Mouse (Mus musculus) hindbrain, embryonic 15.5 days (tissue): Measurements from ENCODE around the gene Adamts17. TPM values are rescaled to one million over a fixed set of nuclear protein-coding genes. Genes with fewer than 3 reads are reported as not detected.

Source experiments
- ATAC-seq: fragments of 200-750 bp; cut with Nextera tagmentation; 2 replicates; pipeline ENCODE4 v1.8.0; 2017; ENCODE audit warnings: low read depth, moderate number of reproducible peaks, moderate TSS enrichment; ENCODE audit not compliant: low FRiP score
- H3K27ac ChIP-seq: fragments of 300-500 bp; sonication (generic); replicated peaks from 2 replicates; pipeline ENCODE4 v1.5.1; 2015; ENCODE audit warnings: mild to moderate bottlenecking, inconsistent platforms
- H3K27me3 ChIP-seq: fragments of 300-500 bp; sonication (generic); 2 replicates; pipeline ENCODE4 v1.6.1; 2015; ENCODE audit warnings: control low read depth, inconsistent platforms
- H3K36me3 ChIP-seq: fragments of 300-500 bp; sonication (generic); 2 replicates; pipeline ENCODE4 v1.6.1; 2015; ENCODE audit warnings: control low read depth, inconsistent platforms
- H3K4me1 ChIP-seq: fragments of 300-500 bp; sonication (generic); replicated peaks from 2 replicates; pipeline ENCODE4 v1.6.1; 2015; ENCODE audit warnings: control low read depth, inconsistent platforms
- H3K4me2 ChIP-seq: fragments of 300-500 bp; sonication (generic); 2 replicates; pipeline ENCODE4 v1.6.1; 2015; ENCODE audit warnings: moderate library complexity, mild to moderate bottlenecking, inconsistent platforms
- H3K4me3 ChIP-seq: fragments of 300-500 bp; sonication (generic); 2 replicates; pipeline ENCODE4 v1.5.1; 2015; ENCODE audit warnings: mild to moderate bottlenecking, inconsistent platforms
- H3K9ac ChIP-seq: fragments of 300-500 bp; sonication (generic); 2 replicates; pipeline ENCODE4 v1.6.1; 2015; ENCODE audit warnings: inconsistent platforms
- H3K9me3 ChIP-seq: fragments of 300-500 bp; sonication (generic); 2 replicates; pipeline ENCODE4 v1.6.1; 2016; ENCODE audit warnings: control low read depth, inconsistent platforms
- WGBS: fragments of 180-500 bp; shearing (Covaris S2); methylation state at CpG from one replicate; pipeline ENCODE4 v1.1.7; 2015; 5-methylcytosine and 5-hydroxymethylcytosine counted together
- polyA plus RNA-seq: library from polyadenylated mRNA; unstranded; fragments of >200 nt; fragmentation: Nextera tagmentation; extraction: Ambion mirVana; gene quantifications from 2 replicates; pipeline ENCODE4 v1.2.1, GENCODE M21; 2015

Adamts17 gene
- polyA plus RNA-seq, 1 experiment from 2014 or later = 3.5 TPM

DNA sequence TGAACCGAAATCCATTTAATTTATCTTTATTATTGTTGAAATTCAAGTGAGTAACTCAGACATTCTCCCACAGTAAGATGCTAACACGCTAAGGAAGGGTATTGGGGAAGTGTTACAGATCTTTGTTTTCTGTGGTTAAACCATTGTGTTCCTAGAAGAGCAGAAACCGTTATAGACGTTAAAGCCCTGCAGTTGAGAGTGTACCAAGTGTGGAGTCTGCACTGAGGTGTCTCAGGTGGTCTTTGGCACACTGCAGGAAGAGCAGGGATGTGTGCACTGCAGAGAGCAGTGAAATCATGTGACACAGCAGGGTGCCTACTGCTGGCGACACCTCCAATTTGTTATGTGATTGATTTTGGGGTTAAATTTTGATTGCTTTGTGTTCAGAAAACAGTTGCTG lies 142.5 kb downstream of the Adamts17 start:
- Histone ChIP-seq H3K4me2 (no peak overlapping the region), H3K9me3 (no peaks in the 10 kb centered on the region), H3K4me3 (no peak overlapping the region), H3K4me1 (no peaks in the 10 kb centered on the region), H3K27ac (no peak overlapping the region), H3K27me3 (no peaks in the 10 kb centered on the region), H3K36me3 (no peaks in the 10 kb centered on the region), H3K9ac (no peak overlapping the region)
- ATAC-seq = no peak
- 75% methylated on average over 5 of the region's 5 CpGs for WGBS

DNA sequence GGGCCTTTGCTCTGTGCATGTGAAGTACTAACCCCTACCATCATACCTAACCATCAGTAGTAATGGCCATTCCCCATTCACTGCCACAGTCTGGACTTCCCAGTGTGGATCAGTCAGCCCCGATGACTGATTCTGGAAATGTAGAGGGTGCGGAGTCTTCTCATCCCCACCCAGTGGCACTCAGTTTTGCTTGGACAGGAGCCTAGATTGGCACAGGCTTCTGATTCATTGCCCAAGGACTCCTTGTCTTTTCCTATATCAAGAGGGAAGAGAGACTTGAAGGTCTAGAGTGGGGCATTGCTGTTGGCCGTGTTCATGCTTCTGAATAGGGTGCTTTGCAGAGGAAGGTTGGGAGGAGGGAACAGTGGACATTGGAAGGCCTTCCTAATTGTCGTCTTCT lies 148.1 kb downstream of the Adamts17 start:
- WGBS = 100% methylated on average over 4 of the region's 4 CpGs
- ATAC-seq = no peak

DNA sequence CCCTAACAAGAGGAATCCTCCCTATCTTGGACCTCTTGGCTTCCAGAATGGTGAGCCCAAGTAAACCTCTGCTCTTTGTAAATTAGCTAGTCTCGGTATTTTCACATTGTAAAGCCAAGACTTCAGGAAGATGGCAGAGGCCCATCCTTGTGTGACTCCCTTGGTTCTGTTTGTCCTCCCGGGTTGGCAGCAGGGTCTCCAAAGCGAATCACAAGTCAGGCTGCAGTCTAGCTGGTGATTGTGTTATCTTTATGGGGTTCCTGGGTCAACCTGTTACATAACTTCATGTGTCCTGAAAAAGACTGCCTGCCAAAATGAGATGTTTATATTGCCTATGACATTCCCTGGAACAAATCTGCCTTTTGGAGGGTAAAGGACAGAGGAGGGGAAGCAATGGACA lies 148.9 kb downstream of the Adamts17 start:
- Histone ChIP-seq H3K4me2 (no peak overlapping the region), H3K27ac (no peak overlapping the region), H3K4me1 (no peaks in the 10 kb centered on the region), H3K36me3 (no peaks in the 10 kb centered on the region), H3K9ac (no peak overlapping the region), H3K4me3 (no peak overlapping the region), H3K9me3 (no peaks in the 10 kb centered on the region), H3K27me3 (no peaks in the 10 kb centered on the region)
- WGBS = 94% methylated on average over 3 of the region's 3 CpGs
- ATAC-seq = no peak

More for the DNA sequence above, 148.1 kb downstream of the Adamts17 start:
- Histone ChIP-seq H3K36me3 (no peaks in the 10 kb centered on the region), H3K9ac (no peak overlapping the region), H3K27me3 (no peaks in the 10 kb centered on the region), H3K27ac (no peak overlapping the region), H3K4me1 (no peaks in the 10 kb centered on the region), H3K9me3 (no peaks in the 10 kb centered on the region), H3K4me3 (no peak overlapping the region), H3K4me2 (no peak overlapping the region)

DNA sequence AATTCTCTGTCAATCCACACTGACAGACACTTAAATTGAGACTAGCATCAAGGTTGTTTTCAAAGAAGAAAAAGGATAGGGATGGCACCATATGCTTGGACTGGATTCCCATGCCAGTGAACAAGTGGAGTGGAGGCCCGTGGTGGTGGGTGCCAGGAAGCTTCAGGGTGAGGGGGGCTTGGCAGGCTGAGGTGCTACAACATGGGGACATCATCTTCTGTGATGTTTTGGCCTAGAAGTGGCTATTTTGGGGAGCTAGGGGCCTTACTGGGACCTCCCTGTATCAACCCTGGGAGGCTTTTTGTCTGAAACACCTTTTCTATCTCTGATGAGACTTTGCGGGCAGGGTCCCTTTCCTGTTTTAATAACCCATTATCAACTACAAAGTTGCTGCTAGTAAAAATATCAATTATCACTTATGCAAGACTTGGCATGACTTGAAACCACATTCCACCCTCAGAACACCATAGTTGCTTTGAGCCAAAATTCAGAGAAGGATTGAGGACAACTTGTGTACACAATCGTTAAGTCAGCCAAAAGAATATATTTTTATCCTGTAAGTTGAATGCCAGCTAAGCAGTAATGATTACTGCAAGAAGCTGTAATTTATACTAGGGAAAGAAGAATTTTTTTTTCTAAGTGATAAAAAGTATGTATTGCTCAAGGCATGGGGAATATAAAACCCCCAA lies 150.0 kb downstream of the Adamts17 start:
- Histone ChIP-seq H3K36me3 (no peaks in the 10 kb centered on the region), H3K9ac (no peak overlapping the region), H3K27ac (no peak overlapping the region), H3K9me3 (no peaks in the 10 kb centered on the region), H3K4me2 (no peak overlapping the region), H3K4me3 (no peak overlapping the region), H3K4me1 (no peaks in the 10 kb centered on the region), H3K27me3 (no peaks in the 10 kb centered on the region)
- ATAC-seq = no peak
- WGBS = 87% methylated on average over 3 of the region's 3 CpGs

DNA sequence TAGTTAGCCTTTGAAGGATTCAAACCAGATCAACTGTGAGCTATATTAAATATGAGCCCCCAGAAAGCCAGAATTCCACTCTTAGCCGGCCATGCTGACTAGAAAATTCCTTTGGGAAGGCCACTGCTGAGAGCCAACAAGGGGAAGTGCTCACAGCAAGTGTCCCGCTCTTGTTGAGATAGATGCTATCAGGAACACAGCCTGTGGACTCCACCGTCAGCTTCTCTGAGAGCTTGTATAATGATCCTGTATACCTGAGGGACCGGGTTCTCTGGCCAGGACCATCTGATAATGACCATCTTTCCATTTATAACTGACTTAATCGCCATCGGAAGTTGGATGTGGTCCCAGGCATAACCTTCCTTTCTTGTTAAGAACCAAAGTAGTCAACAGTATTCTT lies 159.3 kb downstream of the Adamts17 start:
- WGBS = 85% methylated on average over 6 of the region's 6 CpGs
- ATAC-seq = no peak

DNA sequence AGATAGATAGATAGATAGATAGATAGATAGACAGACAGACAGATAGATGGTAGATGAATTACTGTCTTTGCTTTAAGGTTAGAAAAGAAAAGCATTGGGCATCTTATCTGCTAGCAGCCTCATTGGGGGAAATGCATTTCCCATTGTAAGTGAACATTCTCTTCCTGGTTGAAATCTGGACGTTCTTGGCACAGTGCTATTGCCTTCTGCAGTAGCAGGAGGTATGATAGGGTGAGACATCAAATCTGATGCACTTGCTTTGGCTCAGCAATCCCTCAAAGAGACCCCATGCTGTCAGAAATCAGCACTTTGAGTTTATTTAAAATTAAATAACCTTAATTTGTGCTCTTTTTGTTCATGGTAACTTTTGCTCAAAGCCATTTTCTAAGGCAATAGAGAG lies 164.1 kb downstream of the Adamts17 start:
- no peak overlapping the region for H3K9ac ChIP-seq
- H3K36me3 ChIP-seq = no peaks in the 10 kb centered on the region
- H3K9me3 ChIP-seq = no peaks in the 10 kb centered on the region
- 77% methylated on average over 1 of the region's 1 CpGs for WGBS
- no peaks in the 10 kb centered on the region for H3K27me3 ChIP-seq
- H3K4me2 ChIP-seq = no peak overlapping the region
- no peak for ATAC-seq
- H3K27ac ChIP-seq = no peak overlapping the region
- H3K4me3 ChIP-seq = no peak overlapping the region
- no peaks in the 10 kb centered on the region for H3K4me1 ChIP-seq

More for the DNA sequence above, 159.3 kb downstream of the Adamts17 start:
- H3K4me3 ChIP-seq = no peak overlapping the region
- no peaks in the 10 kb centered on the region for H3K9me3 ChIP-seq
- H3K9ac ChIP-seq = no peak overlapping the region
- H3K36me3 ChIP-seq = no peaks in the 10 kb centered on the region
- no peaks in the 10 kb centered on the region for H3K4me1 ChIP-seq
- no peak overlapping the region for H3K27ac ChIP-seq
- H3K4me2 ChIP-seq = no peak overlapping the region
- no peaks in the 10 kb centered on the region for H3K27me3 ChIP-seq

DNA sequence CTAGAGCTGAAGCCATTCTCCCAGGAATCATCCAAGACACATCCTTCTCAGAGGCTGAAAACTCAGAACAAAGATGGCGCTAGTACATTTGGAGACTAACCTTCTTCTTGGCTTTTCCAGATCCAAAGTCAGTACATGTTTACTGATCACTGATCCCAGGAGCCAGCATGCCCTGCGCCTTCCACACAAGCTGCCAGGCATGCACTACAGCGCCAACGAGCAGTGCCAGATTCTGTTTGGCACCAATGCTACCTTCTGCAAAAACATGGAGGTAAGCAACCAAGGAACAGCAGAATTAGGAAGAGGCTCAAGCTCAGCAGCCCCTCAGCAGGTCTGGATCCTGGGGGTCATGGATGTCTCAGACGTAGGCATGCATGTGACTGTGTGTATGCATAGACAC lies 164.7 kb downstream of the Adamts17 start:
- Histone ChIP-seq H3K4me2 (no peak overlapping the region), H3K36me3 (no peaks in the 10 kb centered on the region), H3K4me3 (no peak overlapping the region), H3K4me1 (no peaks in the 10 kb centered on the region), H3K9ac (no peak overlapping the region), H3K27ac (no peak overlapping the region), H3K27me3 (no peaks in the 10 kb centered on the region), H3K9me3 (no peaks in the 10 kb centered on the region)
- WGBS = 90% methylated on average over 5 of the region's 5 CpGs
- no peak for ATAC-seq

DNA sequence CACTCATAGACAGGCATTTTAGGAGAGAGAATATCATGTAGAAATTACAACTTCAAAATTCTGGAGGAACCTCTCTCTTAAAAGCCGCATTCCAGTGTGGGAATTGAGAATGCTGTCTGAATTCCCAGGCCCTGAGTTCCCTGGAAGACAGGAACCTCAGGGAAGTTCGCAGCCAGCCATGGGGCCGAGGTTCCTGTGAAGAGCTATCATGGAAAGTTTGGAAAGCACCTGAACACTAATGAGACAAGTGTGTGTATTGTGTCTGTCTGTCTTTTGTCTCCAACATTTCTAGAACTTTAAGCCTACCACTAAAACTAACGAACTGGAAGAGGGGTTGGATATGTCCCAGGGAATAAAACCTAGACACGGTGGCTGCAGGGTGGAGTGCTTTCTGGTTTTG lies 170.3 kb downstream of the Adamts17 start:
- H3K9me3 ChIP-seq = no peaks in the 10 kb centered on the region
- H3K4me1 ChIP-seq = no peaks in the 10 kb centered on the region
- H3K36me3 ChIP-seq = no peaks in the 10 kb centered on the region
- WGBS = 93% methylated on average over 5 of the region's 5 CpGs
- H3K27me3 ChIP-seq = no peaks in the 10 kb centered on the region
- H3K4me2 ChIP-seq = no peak overlapping the region
- H3K27ac ChIP-seq = no peak overlapping the region
- H3K9ac ChIP-seq = no peak overlapping the region
- H3K4me3 ChIP-seq = no peak overlapping the region
- ATAC-seq = no peak

DNA sequence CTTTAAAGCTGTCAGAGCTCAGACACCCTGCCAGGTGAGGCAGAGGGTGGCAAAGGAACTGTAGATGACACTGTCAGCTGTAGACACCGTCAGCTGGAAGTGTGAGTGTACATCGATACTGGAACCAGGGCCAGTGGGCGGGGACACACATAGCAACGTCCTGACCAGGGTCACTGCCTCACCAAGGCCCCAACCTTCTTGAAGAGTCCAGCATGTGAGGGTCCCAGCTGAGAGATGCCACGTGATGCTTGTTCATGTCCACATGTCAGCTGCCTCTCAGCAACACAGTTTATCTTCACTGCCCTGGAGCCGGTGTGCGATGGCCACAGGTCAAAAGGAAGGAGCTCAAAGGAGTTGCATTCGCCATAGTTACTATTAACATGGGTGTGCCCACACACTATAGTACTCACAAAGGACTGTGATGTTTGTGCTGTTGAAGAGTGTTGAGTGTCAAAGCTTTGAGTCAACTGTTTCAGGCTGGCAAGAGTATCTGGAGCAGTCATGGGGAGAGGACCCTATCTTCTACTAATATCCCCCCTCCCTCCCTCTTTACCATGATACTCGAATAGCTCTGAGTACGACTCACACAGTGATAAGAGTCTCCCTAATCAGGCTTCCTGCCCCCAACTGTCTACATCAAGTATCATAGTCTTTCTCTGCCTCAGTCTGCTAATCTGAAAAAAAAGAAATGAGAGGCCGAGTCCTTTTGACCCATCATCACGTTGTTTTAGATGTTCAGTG lies 172.6 kb downstream of the Adamts17 start:
- Histone ChIP-seq H3K9me3 (no peaks in the 10 kb centered on the region), H3K4me1 (no peaks in the 10 kb centered on the region), H3K27me3 (no peaks in the 10 kb centered on the region), H3K4me2 (no peak overlapping the region), H3K9ac (no peak overlapping the region), H3K36me3 (no peaks in the 10 kb centered on the region), H3K27ac (no peak overlapping the region), H3K4me3 (no peak overlapping the region)
- ATAC-seq = no peak
- WGBS = 87% methylated on average over 12 of the region's 12 CpGs

DNA sequence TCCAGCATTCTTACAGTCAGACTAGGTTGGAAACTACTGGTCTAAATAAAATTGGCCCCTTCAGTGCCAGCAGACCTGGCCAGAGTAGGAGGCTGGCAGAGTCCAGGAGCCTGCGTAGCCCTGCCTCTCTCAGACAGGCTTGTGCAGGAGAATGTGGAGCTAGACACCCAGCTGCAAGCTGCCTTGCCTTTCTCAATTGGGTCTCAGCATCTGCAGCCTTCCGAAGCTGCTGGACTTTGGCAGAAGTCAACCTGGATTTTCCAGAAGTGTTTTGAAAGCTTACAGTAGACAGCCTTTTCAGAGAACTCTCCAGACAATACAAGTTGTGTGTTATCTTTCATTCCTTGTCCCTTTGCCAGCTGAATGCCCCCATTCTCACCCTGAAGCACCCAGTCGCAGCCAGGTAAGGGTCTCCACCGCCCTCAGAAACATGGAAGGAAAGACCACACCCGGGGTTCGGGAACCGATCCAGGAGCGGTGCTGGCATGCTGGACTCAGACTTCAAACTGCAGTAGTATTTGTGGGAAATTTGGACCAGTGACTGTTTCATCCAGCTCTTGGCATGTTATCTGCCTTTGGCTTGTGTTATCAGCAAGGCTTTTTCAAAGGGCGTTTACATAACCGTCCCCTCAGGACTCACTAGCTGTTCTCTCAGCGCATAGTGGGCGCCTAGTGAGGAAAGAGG lies 173.8 kb downstream of the Adamts17 start:
- no peak overlapping the region for H3K4me2 ChIP-seq
- no peak overlapping the region for H3K9ac ChIP-seq
- H3K36me3 ChIP-seq = no peaks in the 10 kb centered on the region
- H3K4me1 ChIP-seq = no peaks in the 10 kb centered on the region
- ATAC-seq = no peak
- H3K27me3 ChIP-seq = no peaks in the 10 kb centered on the region
- WGBS = 90% methylated on average over 12 of the region's 12 CpGs
- H3K27ac ChIP-seq = no peak overlapping the region
- H3K4me3 ChIP-seq = no peak overlapping the region
- no peaks in the 10 kb centered on the region for H3K9me3 ChIP-seq

DNA sequence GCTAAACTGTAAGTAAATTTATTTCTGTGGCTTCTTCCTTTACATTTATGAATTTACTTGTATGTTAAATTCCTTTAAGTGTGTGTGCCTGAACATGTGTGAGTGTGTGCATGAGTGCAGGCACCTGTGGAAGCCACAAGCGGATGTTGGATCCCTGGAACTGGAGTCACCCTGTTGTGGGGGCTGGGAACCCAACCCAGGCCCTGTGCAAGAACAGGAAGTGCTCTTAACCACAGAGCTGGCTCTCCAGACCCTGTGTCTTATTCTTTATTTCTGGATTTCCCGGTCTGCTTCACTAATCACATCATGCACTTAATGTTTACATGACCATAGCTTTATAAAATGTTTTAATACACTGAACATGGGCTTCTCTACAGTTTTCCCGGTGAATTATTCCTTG lies 180.4 kb downstream of the Adamts17 start:
- Histone ChIP-seq H3K9ac (no peak overlapping the region), H3K9me3 (no peaks in the 10 kb centered on the region), H3K4me2 (no peak overlapping the region), H3K4me1 (no peaks in the 10 kb centered on the region), H3K36me3 (no peaks in the 10 kb centered on the region), H3K4me3 (no peak overlapping the region), H3K27me3 (no peaks in the 10 kb centered on the region), H3K27ac (no peak overlapping the region)
- 84% methylated on average over 3 of the region's 3 CpGs for WGBS
- ATAC-seq = no peak
